Mouse (Mus musculus) brain, embryonic 14.5 days (tissue): ENCODE measurements around the gene Mrtfb. TPM values are rescaled to one million over a fixed set of nuclear protein-coding genes. Genes with fewer than 3 reads are reported as not detected.

Experiments used
- DNase-seq: peaks from one replicate; pipeline ENCODE4 v3.0.0-alpha.2; 2011; ENCODE audit warnings: low read depth
- CTCF ChIP-seq: fragments of 200-500 bp; IDR thresholded peaks from 2 replicates; pipeline ENCODE4 v1.5.1; 2012; ENCODE audit warnings: inconsistent platforms, mild to moderate bottlenecking, moderate library complexity, borderline replicate concordance; ENCODE audit not compliant: insufficient read depth, insufficient read length; ENCODE audit errors: extremely low read depth
- POLR2A ChIP-seq: fragments of 200-500 bp; IDR thresholded peaks from 2 replicates; pipeline ENCODE4 v1.6.1; 2012; ENCODE audit warnings: mild to moderate bottlenecking, inconsistent platforms, borderline replicate concordance; ENCODE audit not compliant: poor library complexity, insufficient read depth, insufficient read length, severe bottlenecking; ENCODE audit errors: extremely low read depth
- polyA plus RNA-seq: library from polyadenylated mRNA; depleted of rRNA; stranded (reverse); fragments of >200 nt; gene quantifications from 2 replicates; pipeline ENCODE4 v1.2.3, GENCODE M21; 2012; rRNA removed

Mrtfb gene
- polyA plus RNA-seq, 1 experiment = 12.1 TPM

GRCm38 (mm10) chr16:13449491-13449890 lies 193.2 kb downstream of the Mrtfb start:
- DNase-seq = no peak
- TF ChIP-seq CTCF (no peak), POLR2A (no peak)

GRCm38 (mm10) chr16:13450831-13451230 lies 194.6 kb downstream of the Mrtfb start:
- no peak for TF ChIP-seq CTCF
- TF ChIP-seq POLR2A = no peak
- peak; percentile 71 for DNase-seq

GRCm38 (mm10) chr16:13451991-13452390 lies 195.7 kb downstream of the Mrtfb start:
- TF ChIP-seq POLR2A (no peak), CTCF (no peak)
- DNase-seq = peak; percentile 71

- TF ChIP-seq CTCF (no peak), POLR2A (no peak)
- no peak for DNase-seq
Observed at GRCm38 (mm10) chr16:13452661-13453060, 196.4 kb downstream of the Mrtfb start.

GRCm38 (mm10) chr16:13454026-13454600 lies 197.8 kb downstream of the Mrtfb start:
- DNase-seq = peak; percentile 81

GRCm38 (mm10) chr16:13455560-13455959 lies 199.3 kb downstream of the Mrtfb start:
- no peak for DNase-seq
- TF ChIP-seq POLR2A (no peak), CTCF (no peak)

More at GRCm38 (mm10) chr16:13454026-13454600, 197.8 kb downstream of the Mrtfb start:
- TF ChIP-seq POLR2A = no peak
- no peak for TF ChIP-seq CTCF

- DNase-seq = no peak
Observed at GRCm38 (mm10) chr16:13458556-13458955, 202.3 kb downstream of the Mrtfb start.

GRCm38 (mm10) chr16:13460071-13460470 lies 203.8 kb downstream of the Mrtfb start:
- TF ChIP-seq CTCF (no peak), POLR2A (no peak)
- no peak for DNase-seq

More at GRCm38 (mm10) chr16:13458556-13458955, 202.3 kb downstream of the Mrtfb start:
- TF ChIP-seq CTCF (no peak), POLR2A (no peak)

GRCm38 (mm10) chr16:13460777-13461408 lies 204.6 kb downstream of the Mrtfb start:
- TF ChIP-seq POLR2A = no peak
- no peak for TF ChIP-seq CTCF
- DNase-seq = peak; percentile 55

- TF ChIP-seq POLR2A (no peak), CTCF (no peak)
- DNase-seq = no peak
Observed at GRCm38 (mm10) chr16:13464662-13465061, 208.4 kb downstream of the Mrtfb start.

Other genes with a start within 250 kb of the Mrtfb start
- 16.0 and 17.9 TPM in 2 replicates for gene Ercc4, start 146.8 kb upstream of the Mrtfb start, polyA plus RNA-seq